Mouse (Mus musculus) hindlimb bud, embryonic 11.5 days (tissue): ENCODE measurements around the gene Rasa2.
"Not testable (repeated sequence)": the region's sequence is repeated elsewhere in the genome, so short reads cannot be mapped to it uniquely, and the experiment has no call there.

Experiments used
- DNase-seq: peaks from one replicate; pipeline ENCODE4 v3.0.0-alpha.2; 2012; ENCODE audit warnings: low read depth, low spot score; ENCODE audit errors: extremely low spot score

The Rasa2 gene

DNA sequence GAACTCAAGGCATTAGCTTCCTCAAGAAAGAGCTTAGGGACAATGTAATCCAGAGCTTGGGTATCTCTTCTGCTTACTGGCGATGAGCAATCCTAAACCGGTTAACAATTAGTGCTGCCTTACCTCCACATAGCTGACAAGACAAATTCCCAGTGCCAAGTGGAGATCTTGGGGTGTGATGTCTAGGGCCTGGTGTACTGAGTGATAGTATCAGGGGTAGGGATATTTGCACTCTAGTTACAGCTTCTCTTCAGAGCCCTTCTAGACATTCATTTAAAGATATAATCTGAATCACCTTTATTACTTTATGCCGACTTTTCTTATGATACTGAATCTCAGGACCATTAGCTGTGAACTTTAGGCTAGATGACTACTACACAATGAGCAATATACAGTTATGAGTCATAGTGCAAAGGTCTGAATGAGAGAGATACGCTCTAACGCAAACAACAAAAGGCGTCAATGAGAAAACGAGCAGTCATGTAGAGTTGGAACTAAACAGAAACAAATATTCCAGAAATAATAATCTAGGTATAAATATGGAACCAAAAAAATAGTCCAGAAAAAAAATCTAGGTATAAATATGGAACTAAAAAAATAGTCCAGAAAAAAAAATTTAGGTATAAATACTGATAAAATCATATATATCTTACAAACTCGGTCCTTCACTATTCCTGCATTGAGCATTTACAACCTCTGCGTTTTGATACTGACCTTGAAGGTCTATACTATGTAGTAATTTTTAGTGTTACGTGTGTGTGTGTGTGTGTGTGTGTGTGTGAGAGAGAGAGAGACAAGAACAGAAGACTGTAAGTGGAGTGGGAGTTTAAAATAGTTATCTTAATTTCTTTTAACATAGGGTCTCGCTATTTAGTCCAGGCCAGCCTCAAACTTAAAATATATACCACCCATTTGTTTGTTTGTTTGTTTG, 38.5 kb downstream of the Rasa2 start:
- no peak for DNase-seq

GRCm38 (mm10) chr9:96589346-96589745, 42.1 kb downstream of the Rasa2 start:
- DNase-seq = no peak

DNA sequence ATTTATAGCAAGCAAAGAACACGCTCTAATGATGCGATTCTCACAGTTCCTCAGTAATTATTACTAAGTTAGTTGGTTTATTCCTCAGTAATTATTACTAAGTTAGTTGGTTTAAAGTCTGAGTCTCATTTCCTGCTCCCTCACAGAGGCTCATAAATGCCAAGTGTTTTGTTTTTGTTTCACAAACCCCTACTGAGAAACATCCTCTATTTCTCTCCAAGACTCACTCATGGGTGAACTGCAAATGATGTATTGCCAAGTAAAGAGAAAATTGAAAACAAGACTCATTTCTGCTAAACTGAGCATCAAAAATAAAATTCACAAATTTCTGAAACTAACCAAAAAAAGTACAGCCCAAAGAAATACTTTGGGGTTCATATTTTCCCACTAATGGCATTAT, 47.9 kb downstream of the Rasa2 start:
- DNase-seq = no peak

- DNase-seq = no peak
These were observed 48.3 kb downstream of the Rasa2 start for GRCm38 (mm10) chr9:96583076-96583475.

DNA sequence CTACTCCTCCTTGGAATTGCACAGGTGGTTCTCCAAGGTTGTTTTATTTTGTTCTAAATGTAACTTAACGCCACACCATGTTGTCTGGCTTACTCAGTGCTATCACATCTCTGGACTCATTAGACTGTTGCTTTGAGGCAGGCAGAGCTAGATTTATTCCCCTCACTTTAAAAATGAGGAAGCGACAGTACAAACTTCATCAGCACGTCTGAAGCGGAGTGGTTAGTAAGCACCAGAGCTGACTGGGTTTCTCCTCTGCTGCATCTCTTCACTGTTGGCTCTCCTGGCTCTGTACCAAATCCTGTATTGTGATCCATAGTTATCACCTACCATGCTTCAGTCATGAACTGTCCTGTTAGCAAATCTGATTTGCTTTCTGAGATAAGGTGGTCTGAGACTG, 53.2 kb downstream of the Rasa2 start:
- DNase-seq = no peak

- DNase-seq = peak; percentile 28
These were observed 53.7 kb downstream of the Rasa2 start for GRCm38 (mm10) chr9:96577674-96578073.

DNA sequence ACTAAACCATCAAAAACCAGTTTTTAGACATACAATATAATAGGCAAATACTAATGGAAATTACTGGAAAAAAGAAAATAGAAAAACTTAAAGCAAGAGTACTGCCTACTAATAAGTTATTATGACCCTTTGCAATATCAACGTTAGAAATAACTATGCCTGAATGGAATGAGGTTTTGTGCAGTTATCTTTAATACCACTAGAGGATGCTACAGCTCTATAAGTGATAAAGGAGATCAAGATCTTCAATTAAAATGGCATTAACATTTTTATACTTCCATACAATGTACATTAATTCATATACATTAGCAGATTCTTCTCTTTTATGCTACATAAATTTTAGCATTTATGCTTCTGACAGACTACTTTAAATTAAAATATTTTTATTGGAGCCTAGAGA, 58.2 kb downstream of the Rasa2 start:
- no peak for DNase-seq

DNA sequence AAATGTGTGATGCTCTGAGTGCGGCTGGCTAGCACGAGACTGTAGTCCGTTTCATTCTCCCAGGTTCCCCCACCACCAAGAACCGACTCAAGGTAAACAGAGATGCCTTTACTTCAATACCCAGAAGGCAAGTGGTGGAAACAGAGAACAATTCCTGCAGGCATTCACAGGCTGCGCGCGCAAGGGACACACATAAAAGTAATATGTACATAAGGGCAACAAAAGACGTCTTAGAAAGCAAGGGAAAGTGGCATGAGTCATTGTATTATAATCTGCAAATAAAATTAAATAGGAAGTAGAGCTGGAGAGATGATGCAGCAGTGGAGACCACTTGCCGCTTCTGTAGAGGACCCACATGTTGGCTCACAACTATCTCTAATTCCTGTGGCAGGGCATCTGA, 58.7 kb downstream of the Rasa2 start:
- no peak for DNase-seq

- DNase-seq = no peak
These were observed 64.9 kb downstream of the Rasa2 start for GRCm38 (mm10) chr9:96566470-96566996.

DNA sequence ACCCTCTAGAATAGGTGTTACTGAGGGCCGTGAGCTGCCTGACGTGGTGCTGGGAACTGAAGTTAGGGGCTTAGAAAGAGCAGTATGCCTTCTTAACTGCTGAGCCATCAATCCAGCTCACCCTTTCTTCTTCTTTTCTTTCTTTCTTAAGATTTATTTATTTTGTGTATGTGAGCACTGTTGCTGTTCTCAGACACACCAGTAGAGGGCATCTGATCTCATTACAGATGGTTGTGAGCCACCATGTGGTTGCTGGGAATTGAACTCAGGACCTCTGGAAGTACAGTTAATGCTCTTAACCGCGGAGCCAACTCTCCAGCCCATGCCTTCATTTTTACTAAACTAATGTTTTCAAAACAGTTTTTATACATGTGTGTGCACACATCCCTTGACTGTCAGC, 67.9 kb downstream of the Rasa2 start:
- no peak for DNase-seq

DNA sequence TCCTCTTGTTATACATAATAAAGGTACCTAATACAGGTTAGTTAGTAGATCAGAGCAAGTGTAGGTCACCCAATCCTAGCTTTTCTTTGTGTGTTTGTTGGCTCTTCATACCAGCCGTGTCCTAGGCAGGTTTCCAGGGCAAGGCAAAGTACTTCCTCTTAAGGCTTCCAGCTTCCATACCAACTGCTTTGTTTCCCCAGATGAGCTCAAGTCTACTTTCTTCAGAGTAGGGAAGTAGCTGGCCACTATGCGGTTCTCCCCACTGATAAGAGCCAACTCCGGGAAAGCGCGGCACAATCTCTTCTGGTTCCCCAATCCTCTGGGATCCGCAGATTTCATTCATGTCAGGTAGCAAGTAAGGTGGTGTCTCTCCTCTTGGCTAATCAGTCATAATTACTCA, 72.3 kb downstream of the Rasa2 start:
- no peak for DNase-seq

DNA sequence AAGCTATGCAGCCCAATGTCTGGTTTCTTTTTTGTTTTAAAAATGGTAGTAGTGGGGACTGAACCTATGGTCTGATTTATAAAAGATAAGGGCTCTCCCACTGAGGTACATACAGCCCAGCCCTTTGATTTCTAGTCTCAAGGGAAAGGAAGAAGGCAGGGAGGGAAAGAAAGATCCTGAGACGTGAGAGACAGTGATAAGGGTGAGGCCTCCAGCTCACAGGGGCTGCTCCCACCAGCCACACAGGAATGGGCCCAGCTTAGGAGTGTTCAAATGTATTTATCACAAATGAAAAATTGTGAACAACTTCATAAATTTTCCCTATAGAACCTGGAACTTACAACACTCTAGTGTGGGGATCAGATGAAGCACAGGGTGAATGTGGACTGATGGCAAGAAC, 72.8 kb downstream of the Rasa2 start:
- DNase-seq = no peak

DNA sequence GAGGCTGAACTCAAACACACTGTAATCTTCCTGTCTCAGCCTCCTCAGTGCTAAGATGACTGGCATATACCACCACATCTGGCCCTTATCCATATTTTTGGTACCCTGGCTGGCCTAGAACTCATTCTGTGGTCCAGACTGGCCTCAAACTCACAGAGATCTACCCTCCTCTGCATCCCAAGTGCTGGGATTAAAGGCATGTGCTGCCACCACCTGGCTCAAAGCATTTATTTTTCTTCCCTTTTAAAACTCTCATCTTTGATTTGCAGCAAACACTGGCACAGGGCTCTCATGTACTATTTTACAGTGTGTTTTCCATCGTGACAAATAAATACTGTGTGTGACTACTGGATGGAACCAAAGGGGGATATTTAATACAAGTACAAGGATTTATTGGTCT, 77.3 kb downstream of the Rasa2 start:
- DNase-seq = no peak

DNA sequence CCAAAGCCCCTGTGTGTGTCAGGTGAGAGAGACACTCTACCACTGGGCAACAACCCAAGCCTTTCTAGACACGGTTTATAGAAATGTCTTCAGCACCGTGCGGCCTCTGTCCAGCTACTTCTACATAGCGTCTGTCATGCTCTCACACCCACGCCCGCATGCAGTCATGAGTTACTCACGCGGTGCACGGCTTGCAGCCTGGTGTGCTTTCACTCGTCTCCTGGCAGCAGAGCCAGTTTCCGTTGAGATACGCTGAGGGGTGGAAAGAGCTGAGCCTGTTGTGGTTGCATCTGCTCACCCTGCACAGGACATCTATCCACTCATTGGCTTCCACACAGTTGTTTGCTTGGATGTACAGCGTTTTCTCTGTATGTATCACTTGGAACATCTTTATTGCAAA, 86.0 kb downstream of the Rasa2 start:
- no peak for DNase-seq

GRCm38 (mm10) chr9:96543643-96544640, 87.5 kb downstream of the Rasa2 start:
- DNase-seq = no peak

DNA sequence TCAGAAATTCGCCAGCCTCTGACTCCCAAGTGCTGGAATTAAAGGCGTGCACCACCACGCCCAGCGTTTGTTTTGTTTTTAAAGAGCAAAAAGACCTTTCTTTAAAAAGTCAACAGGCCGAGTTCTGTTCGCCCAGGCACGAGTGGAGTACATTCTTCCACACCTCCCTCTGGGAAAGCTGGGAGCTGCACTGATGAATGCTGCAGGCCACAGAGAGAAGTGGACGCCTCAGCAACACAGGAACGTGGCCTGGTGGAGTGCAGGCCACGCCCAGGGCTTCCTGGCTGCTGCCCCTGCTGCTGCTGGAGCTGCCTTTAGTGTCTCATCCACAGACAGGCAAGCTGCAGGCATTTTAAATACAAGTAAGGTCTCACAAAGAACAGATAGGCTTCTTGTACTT, 92.5 kb downstream of the Rasa2 start:
- no peak for DNase-seq

- DNase-seq = no peak
These were observed 93.8 kb downstream of the Rasa2 start for GRCm38 (mm10) chr9:96537615-96537919.

GRCm38 (mm10) chr9:96536895-96537614, 94.4 kb downstream of the Rasa2 start:
- no peak for DNase-seq

GRCm38 (mm10) chr9:96536093-96536492, 95.3 kb downstream of the Rasa2 start:
- not testable (repeated sequence) for DNase-seq

- no peak for DNase-seq
These were observed 96.0 kb downstream of the Rasa2 start for GRCm38 (mm10) chr9:96535431-96535830.

DNA sequence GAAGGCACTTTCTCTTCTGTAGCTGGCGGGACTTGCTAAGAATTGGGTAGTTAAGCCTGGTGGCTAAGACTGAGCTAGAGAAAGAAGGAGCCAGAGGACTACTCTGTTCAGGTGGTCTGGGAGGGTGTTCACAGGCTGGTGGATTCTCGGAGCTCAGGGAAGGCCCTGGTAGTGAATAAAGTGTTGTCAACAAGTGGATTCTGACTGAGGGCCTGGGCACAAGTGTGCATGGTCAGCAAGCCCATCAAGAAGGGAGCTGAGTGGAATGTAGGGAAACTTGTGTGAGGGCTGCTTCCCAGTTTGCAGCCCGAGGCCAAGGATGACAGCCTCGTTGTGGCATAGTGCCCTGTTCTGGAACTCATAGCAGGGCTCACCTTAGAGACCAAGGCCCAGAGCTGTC, 97.2 kb downstream of the Rasa2 start:
- DNase-seq = no peak
